Mouse (Mus musculus) common myeloid progenitor, adult 5-6 weeks (primary cell): ENCODE data around the gene Dnah12. TPM values are rescaled to one million over a fixed set of nuclear protein-coding genes. Genes with fewer than 3 reads are reported as not detected.
A peak's percentile ranks its signal among the peaks of the same experiment; 100 is the strongest.
"Not testable (repeated sequence)": the region's sequence is repeated elsewhere in the genome, so short reads cannot be mapped to it uniquely, and the experiment has no call there.

ENCODE experiments used
- ATAC-seq: replicated peaks from 2 replicates; pipeline ENCODE4 v1.8.0; 2016; ENCODE audit warnings: low read depth, mild to moderate bottlenecking, moderate TSS enrichment, inconsistent platforms; ENCODE audit not compliant: poor library complexity, severe bottlenecking
- total RNA-seq: library from RNA; stranded (forward); fragments of 200-1000, 187-1606 nt; gene quantifications from 2 replicates; pipeline ENCODE4 v1.2.3, GENCODE M21; 2017

Dnah12 gene
- total RNA-seq, 1 experiment from 2014 or later: 1.9 TPM

GRCm38 (mm10) chr14:26697912-26698311, 4.8 kb downstream of the Dnah12 start:
- peak; percentile 52 for ATAC-seq

DNA sequence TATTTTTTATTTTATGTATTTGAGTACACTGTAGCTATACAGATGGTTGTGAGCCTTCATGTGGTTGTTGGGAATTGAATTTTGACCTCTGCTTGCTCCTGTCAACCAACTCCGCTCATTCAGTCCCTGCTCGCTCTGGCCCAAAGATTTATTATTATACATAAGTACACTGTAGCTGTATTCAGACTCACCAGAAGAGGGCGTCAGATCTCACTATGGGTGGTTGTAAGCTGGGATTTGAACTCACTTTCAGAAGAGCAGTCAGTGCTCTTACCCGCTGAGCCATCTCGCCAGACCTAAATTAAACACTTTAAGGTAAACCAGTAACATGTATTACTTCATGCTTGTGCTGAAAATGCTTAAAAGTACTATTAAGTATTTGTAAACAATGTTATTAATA, 12.2 kb downstream of the Dnah12 start:
- ATAC-seq: not testable (repeated sequence)

- ATAC-seq: not testable (repeated sequence)
These were observed 26.6 kb downstream of the Dnah12 start for GRCm38 (mm10) chr14:26719696-26720095.

- ATAC-seq: no peak
These were observed 31.8 kb downstream of the Dnah12 start for GRCm38 (mm10) chr14:26724898-26725297.

DNA sequence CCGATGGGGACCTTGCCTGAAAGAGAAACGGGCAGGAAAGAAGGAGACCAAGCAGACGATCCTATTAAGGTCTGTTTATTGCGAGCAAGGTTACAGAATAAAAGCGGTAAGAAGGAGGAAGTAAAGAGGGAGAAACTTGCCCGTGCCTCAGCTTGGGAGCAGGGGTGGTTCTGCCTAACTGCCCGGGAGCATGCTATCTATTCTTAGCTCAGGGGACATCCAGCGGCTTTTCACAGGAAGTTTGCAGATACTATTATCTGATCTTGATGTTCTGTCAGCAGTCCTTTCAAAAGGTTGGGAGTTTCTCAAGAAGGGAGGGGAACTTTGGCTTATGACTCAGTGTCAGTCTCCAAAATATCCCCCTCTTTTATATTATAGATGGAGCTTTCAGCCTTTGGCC, 65.5 kb downstream of the Dnah12 start:
- peak; percentile 72 for ATAC-seq

DNA sequence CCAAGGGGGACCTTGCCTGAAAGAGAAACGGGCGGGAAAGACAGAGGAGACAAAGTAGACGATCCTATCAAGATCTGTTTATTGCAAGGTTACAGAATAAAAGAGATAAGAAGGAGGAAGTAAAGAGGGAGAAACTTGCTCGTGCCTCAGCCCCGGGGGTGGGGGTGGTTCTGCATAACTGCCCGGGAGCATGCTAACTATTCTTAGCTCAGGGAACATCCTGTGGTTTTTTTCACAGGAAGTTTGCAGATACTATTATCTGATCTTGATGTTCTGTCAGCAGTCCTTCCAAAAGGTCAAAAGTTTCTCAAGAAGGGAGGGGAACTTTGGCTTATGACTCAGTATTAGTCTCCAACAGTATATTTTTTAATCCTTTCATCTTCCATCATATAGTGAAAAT, 71.8 kb downstream of the Dnah12 start:
- ATAC-seq: no peak

- ATAC-seq: no peak
These were observed 75.1 kb downstream of the Dnah12 start for GRCm38 (mm10) chr14:26768195-26768594.

- ATAC-seq: no peak
These were observed 80.5 kb downstream of the Dnah12 start for GRCm38 (mm10) chr14:26773536-26773935.

DNA sequence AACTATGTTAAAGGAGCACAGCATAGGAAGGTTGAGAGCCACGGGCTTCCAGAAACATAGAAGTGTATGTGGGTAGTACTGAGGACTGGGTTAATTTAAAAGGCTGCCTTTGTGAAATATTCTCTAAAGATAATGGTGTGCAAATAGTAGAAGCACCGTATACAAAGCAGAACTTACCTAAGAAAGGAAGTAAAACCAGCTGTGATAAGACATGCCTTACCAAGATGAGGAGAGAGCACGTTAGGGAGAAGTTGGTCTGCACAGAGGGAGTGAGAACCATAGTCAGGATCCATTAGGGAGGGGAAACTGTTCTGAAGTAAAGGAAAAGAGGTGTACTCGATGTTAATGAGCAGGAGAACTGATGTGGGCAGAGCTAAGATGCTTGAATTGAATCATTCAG, 90.7 kb downstream of the Dnah12 start:
- peak; percentile 62; the same call in 1 of the 2 replicates for ATAC-seq

DNA sequence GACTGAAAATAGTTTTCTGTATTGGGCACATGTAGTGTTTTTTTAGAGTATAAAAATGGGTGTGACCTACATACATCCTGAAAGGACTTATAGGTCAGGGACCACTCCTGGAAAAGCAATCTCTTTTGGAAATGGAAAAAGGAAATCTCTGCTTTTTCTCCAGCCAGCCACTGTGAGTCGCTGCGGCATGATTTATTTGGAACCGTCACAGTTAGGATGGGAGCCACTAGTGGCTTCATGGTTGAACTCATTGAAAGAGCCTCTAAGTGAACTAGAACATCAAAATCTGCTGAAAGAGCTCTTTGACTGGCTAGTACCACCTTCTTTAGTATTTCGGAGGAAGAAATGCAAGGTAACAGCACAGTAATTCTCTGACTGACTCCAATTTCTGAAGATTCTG, 92.6 kb downstream of the Dnah12 start:
- no peak for ATAC-seq

GRCm38 (mm10) chr14:26794431-26794830, 101.4 kb downstream of the Dnah12 start:
- no peak for ATAC-seq

GRCm38 (mm10) chr14:26798330-26798729, 105.3 kb downstream of the Dnah12 start:
- ATAC-seq: peak; percentile 82

- ATAC-seq: no peak
These were observed 106.2 kb downstream of the Dnah12 start for GRCm38 (mm10) chr14:26799286-26799685.

DNA sequence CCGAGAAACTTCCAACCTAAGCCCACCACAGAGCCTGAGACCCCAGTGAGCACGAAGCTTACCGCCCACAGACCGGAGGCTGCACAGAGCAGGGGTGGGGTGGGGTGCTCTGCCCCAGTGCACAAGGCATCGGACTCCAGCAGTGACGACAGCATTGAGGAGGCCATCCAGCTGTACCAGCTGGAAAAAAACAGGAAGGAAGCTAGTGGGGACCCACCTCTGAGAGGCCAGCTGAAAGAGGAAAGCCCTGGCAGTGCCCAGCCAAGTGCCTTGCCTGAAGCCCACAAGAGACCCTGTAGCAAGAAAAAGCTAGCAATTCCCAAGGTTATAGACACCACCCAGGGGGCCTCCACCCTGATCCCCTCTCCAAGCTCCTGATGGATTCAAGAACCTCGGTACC, 112.4 kb downstream of the Dnah12 start:
- peak; percentile 88 for ATAC-seq

DNA sequence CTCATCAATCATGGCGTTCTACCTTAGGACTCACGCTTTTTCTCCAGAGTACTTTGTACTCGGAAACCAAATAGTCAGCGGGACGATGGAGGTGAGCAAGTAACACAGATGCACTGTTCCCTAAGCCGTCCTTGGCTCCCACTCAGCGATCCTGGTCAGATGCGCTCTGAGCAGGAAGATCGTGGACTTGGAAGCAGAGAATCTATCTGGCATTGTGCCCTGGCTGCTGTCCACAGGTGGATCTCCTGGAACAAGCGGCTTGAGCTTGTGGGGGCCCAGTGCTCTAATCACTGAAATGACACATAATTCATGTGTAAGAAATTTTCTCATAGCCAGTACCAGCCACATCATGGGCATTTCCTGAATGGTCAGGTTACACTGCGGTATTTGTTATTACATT, 119.7 kb downstream of the Dnah12 start:
- no peak for ATAC-seq

DNA sequence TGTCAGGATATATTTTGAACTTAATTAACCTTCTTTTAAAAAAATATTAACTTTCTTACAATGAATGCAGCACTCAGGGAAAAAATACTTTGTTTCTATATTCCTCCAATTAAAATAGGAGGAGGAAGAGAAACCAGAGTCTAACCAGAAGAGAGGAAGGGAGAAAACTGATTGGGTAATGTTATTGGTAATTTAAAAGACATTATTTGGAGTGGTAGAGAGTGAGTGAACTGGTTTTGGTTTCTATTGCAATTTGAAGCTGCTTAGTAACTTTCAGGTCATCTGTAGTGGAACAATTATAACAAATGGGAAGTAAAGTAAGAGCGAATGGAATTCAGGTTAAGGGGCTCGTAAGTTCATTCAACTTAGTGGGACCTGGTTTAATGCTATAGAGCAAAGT, 120.8 kb downstream of the Dnah12 start:
- peak; percentile 62; the same call in 1 of the 2 replicates for ATAC-seq

- 0 out of 2 replicates have a peak, but pooled peaks have one; percentile 37 for ATAC-seq
These were observed 121.8 kb downstream of the Dnah12 start for GRCm38 (mm10) chr14:26814908-26815307.

DNA sequence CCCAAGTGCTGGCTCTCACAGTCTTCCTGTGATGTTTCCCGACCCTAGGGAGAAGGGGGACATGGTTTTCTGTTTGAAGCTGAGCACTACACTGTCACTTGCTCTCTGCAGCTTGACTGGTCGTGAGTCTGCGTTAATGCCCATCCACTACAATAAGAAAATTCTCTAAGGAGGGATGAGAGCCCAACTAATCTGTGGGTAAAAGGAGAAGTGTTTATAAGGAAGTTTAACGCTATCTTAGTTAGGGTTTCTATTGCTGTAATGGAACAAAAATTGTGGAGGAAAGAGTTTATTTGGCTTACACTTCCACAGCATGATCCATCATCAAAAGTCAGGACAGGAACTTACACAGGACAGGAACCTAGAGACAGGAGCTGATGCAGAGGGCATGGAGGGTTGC, 123.7 kb downstream of the Dnah12 start:
- ATAC-seq: peak; percentile 61; the same call in 1 of the 2 replicates

DNA sequence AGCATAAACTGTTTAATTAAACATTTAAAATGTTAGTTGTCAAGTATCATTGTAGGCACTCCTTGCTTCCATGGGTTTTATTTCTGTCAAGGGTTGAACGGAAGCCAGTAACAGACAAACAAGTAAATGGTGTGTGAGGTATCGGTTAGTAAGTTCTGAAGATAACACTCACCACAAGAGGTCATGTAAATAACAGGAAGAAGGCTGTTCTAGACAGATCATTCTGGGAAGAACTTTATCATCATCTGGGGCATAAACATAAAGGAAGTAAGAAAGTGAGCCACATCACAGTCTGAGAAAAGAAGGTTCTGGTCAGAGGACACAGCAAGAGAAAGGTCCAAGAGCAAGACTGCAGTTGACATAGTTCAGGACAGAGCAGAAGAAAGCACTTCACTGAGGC, 132.9 kb downstream of the Dnah12 start:
- ATAC-seq: peak; percentile 92

- ATAC-seq: peak; percentile 60; the same call in 1 of the 2 replicates
These were observed 160.0 kb downstream of the Dnah12 start for GRCm38 (mm10) chr14:26853053-26853452.

- ATAC-seq: no peak
These were observed 161.0 kb downstream of the Dnah12 start for GRCm38 (mm10) chr14:26854066-26854465.

- peak; percentile 39 for ATAC-seq
These were observed 165.3 kb downstream of the Dnah12 start for GRCm38 (mm10) chr14:26858364-26858763.

DNA sequence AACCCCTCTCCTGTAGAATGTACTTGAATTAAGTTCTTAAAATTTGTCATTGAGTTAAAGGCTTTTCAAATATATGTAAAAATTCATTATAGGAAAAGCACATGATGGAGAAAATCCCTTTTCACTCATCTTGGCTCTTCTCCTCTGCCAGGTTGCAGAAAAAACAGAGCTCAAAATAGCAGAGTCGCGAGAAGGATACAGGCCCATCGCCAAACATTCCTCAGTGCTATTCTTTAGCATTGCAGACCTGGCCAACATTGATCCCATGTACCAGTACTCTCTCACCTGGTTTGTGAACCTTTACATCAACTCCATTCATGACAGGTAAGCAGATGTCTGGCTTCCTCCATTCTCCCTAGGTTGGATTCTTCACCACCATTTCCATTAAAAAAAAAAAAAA, 165.9 kb downstream of the Dnah12 start:
- ATAC-seq: no peak
